Mouse (Mus musculus) hindbrain, embryonic 10.5 days (tissue): ENCODE measurements around the gene Gm49387. TPM values are rescaled to one million over a fixed set of nuclear protein-coding genes. Genes with fewer than 3 reads are reported as not detected.
"Not testable (repeated sequence)": the region's sequence is repeated elsewhere in the genome, so short reads cannot be mapped to it uniquely, and the experiment has no call there.

ENCODE experiments used
- DNase-seq: peaks from one replicate; pipeline ENCODE4 v3.0.0-alpha.2; 2017; ENCODE audit warnings: low spot score
- H3K27ac ChIP-seq: fragments of 300-500 bp; sonication (generic); 2 replicates; pipeline ENCODE4 v1.5.1; 2016; ENCODE audit warnings: mild to moderate bottlenecking, moderate library complexity
- H3K27me3 ChIP-seq: fragments of 300-500 bp; sonication (generic); 2 replicates; pipeline ENCODE4 v1.6.1; 2016; ENCODE audit warnings: mild to moderate bottlenecking; ENCODE audit not compliant: poor library complexity, insufficient read depth, severe bottlenecking
- H3K36me3 ChIP-seq: fragments of 300-500 bp; sonication (generic); 2 replicates; pipeline ENCODE4 v1.6.1; 2016; ENCODE audit warnings: mild to moderate bottlenecking, moderate library complexity
- H3K4me1 ChIP-seq: fragments of 300-500 bp; sonication (generic); replicated peaks from 2 replicates; pipeline ENCODE4 v1.6.1; 2016; ENCODE audit warnings: mild to moderate bottlenecking
- H3K4me3 ChIP-seq: fragments of 300-500 bp; sonication (generic); 2 replicates; pipeline ENCODE4 v1.5.1; 2016; ENCODE audit warnings: mild to moderate bottlenecking, moderate library complexity
- H3K9me3 ChIP-seq: fragments of 300-500 bp; sonication (generic); 2 replicates; pipeline ENCODE4 v1.6.1; 2016; ENCODE audit warnings: mild to moderate bottlenecking, moderate library complexity
- WGBS: fragments of 180-500 bp; shearing (Covaris S2); methylation state at CpG from one replicate; pipeline ENCODE4 v1.1.7; 2016; 5-methylcytosine and 5-hydroxymethylcytosine counted together
- polyA plus RNA-seq: library from polyadenylated mRNA; unstranded; fragments of >200 nt; fragmentation: Nextera tagmentation; extraction: Ambion mirVana; gene quantifications from 2 replicates; pipeline ENCODE4 v1.2.1, GENCODE M21; 2016

Gene Gm49387
- polyA plus RNA-seq, 1 experiment from 2014 or later: 0.95 TPM

GRCm38 (mm10) chr14:31604916-31605315 lies 35.8 kb downstream of the Gm49387 start:
- Histone ChIP-seq H3K4me1 (no peaks in the 10 kb centered on the region), H3K4me3 (no peak overlapping the region), H3K27ac (no peak overlapping the region), H3K9me3 (no peaks in the 10 kb centered on the region), H3K27me3 (no peaks in the 10 kb centered on the region), H3K36me3 (no peaks in the 10 kb centered on the region)
- DNase-seq: no peak
- WGBS: 80% methylated on average over 5 of the region's 5 CpGs

- 85% methylated on average over 6 of the region's 6 CpGs for WGBS
- H3K27ac ChIP-seq, H3K9me3 ChIP-seq, H3K27me3 ChIP-seq, H3K4me1 ChIP-seq, H3K4me3 ChIP-seq, H3K36me3 ChIP-seq, DNase-seq: not testable (repeated sequence)
Observed at GRCm38 (mm10) chr14:31602616-31602979, 38.1 kb downstream of the Gm49387 start.

- Histone ChIP-seq H3K36me3 (no peaks in the 10 kb centered on the region), H3K27me3 (no peaks in the 10 kb centered on the region), H3K27ac (no peak overlapping the region), H3K4me1 (no peaks in the 10 kb centered on the region), H3K9me3 (no peaks in the 10 kb centered on the region), H3K4me3 (no peak overlapping the region)
- 92% methylated on average over 14 of the region's 14 CpGs for WGBS
- no peak for DNase-seq
Observed at GRCm38 (mm10) chr14:31601908-31602615, 38.6 kb downstream of the Gm49387 start.

- H3K27ac ChIP-seq: no peak overlapping the region
- no peaks in the 10 kb centered on the region for H3K4me1 ChIP-seq
- H3K36me3 ChIP-seq: no peaks in the 10 kb centered on the region
- 90% methylated on average over 4 of the region's 4 CpGs for WGBS
- H3K27me3 ChIP-seq: no peaks in the 10 kb centered on the region
- H3K4me3 ChIP-seq: no peak overlapping the region
- no peak for DNase-seq
- H3K9me3 ChIP-seq: no peaks in the 10 kb centered on the region
Observed at GRCm38 (mm10) chr14:31597446-31597845, 43.2 kb downstream of the Gm49387 start.

GRCm38 (mm10) chr14:31596408-31596807 lies 44.3 kb downstream of the Gm49387 start:
- no peaks in the 10 kb centered on the region for H3K36me3 ChIP-seq
- no peak overlapping the region for H3K4me3 ChIP-seq
- 83% methylated on average over 7 of the region's 7 CpGs for WGBS

GRCm38 (mm10) chr14:31594693-31595092 lies 46.0 kb downstream of the Gm49387 start:
- 90% methylated on average over 3 of the region's 3 CpGs for whole genome bisulfite sequencing
- Histone ChIP-seq H3K27me3 (no peaks in the 10 kb centered on the region), H3K4me3 (no peak overlapping the region), H3K9me3 (no peaks in the 10 kb centered on the region), H3K36me3 (no peaks in the 10 kb centered on the region), H3K4me1 (no peaks in the 10 kb centered on the region), H3K27ac (no peak overlapping the region)
- DNase-seq: no peak

More at GRCm38 (mm10) chr14:31596408-31596807, 44.3 kb downstream of the Gm49387 start:
- Histone ChIP-seq H3K4me1 (no peaks in the 10 kb centered on the region), H3K27me3 (no peaks in the 10 kb centered on the region), H3K27ac (no peak overlapping the region), H3K9me3 (no peaks in the 10 kb centered on the region)
- no peak for DNase-seq

- WGBS: 86% methylated on average over 2 of the region's 2 CpGs
- no peak for DNase-seq
- Histone ChIP-seq H3K27ac (no peak overlapping the region), H3K9me3 (no peaks in the 10 kb centered on the region), H3K36me3 (no peaks in the 10 kb centered on the region), H3K4me1 (no peaks in the 10 kb centered on the region), H3K27me3 (no peaks in the 10 kb centered on the region), H3K4me3 (no peak overlapping the region)
Observed at GRCm38 (mm10) chr14:31593036-31593435, 47.6 kb downstream of the Gm49387 start.

- WGBS: 90% methylated on average over 3 of the region's 3 CpGs
- no peaks in the 10 kb centered on the region for H3K27me3 ChIP-seq
- DNase-seq: no peak
- no peak within 1 kb of the TSS for H3K4me3 ChIP-seq
- no peak within 1 kb of the TSS for H3K27ac ChIP-seq
- no peaks in the 10 kb centered on the region for H3K4me1 ChIP-seq
- no peaks in the 10 kb centered on the region for H3K36me3 ChIP-seq
- no peaks in the 10 kb centered on the region for H3K9me3 ChIP-seq
Observed at GRCm38 (mm10) chr14:31591243-31591642, 49.4 kb downstream of the Gm49387 start, which contains the start of gene Colq. Colq (minus strand) TSS chr14:31591343.

- no peak overlapping the region for H3K4me3 ChIP-seq
- no peak overlapping the region for H3K27ac ChIP-seq
- no peaks in the 10 kb centered on the region for H3K36me3 ChIP-seq
- no peaks in the 10 kb centered on the region for H3K9me3 ChIP-seq
- H3K27me3 ChIP-seq: no peaks in the 10 kb centered on the region
- DNase-seq: no peak
- WGBS: 85% methylated on average over 8 of the region's 8 CpGs
- H3K4me1 ChIP-seq: no peaks in the 10 kb centered on the region
Observed at GRCm38 (mm10) chr14:31586451-31586850, 54.2 kb downstream of the Gm49387 start.

- Histone ChIP-seq H3K9me3 (no peaks in the 10 kb centered on the region), H3K4me3 (no peak overlapping the region), H3K36me3 (no peaks in the 10 kb centered on the region), H3K4me1 (no peaks in the 10 kb centered on the region), H3K27ac (no peak overlapping the region), H3K27me3 (no peaks in the 10 kb centered on the region)
- DNase-seq: no peak
- WGBS: 87% methylated on average over 8 of the region's 9 CpGs
Observed at GRCm38 (mm10) chr14:31583082-31583481, 57.6 kb downstream of the Gm49387 start.

- 77% methylated on average over 9 of the region's 9 CpGs for WGBS
- no peaks in the 10 kb centered on the region for H3K36me3 ChIP-seq
- H3K27me3 ChIP-seq: no peaks in the 10 kb centered on the region
- DNase-seq: no peak
- no peaks in the 10 kb centered on the region for H3K9me3 ChIP-seq
- H3K4me1 ChIP-seq: peaks cover 21% of the 10 kb centered on the region
- no peak overlapping the region for H3K27ac ChIP-seq
- no peak overlapping the region for H3K4me3 ChIP-seq
Observed at GRCm38 (mm10) chr14:31577966-31578735, 62.5 kb downstream of the Gm49387 start.

- 68% methylated on average over 10 of the region's 10 CpGs for WGBS
- DNase-seq: no peak
- Histone ChIP-seq H3K36me3 (no peaks in the 10 kb centered on the region), H3K27ac (0 out of 2 replicates have a peak overlapping the region, but pooled peaks have one; percentile 8), H3K4me1 (peaks cover 21% of the 10 kb centered on the region), H3K9me3 (no peaks in the 10 kb centered on the region), H3K27me3 (no peaks in the 10 kb centered on the region), H3K4me3 (no peak overlapping the region)
Observed at GRCm38 (mm10) chr14:31576846-31577697, 63.6 kb downstream of the Gm49387 start.
